Mouse (Mus musculus): ENCODE results near the gene Chac1. TPM values are rescaled to one million over a fixed set of nuclear protein-coding genes. Genes with fewer than 3 reads are reported as not detected.

Gene Chac1
- 12.3 and 14.9 TPM in 2 replicates for polyA plus RNA-seq (2015; fragmentation: Nextera tagmentation; extraction: Ambion mirVana)

GRCm38 (mm10) chr2:119350555-119351486 lies at the start of gene Chac1:
Gene Chac1, plus strand, starts transcription at chr2:119351229.
- Histone ChIP-seq H3K9ac (ENCODE audit: low read depth, low read length) (peak within 1 kb of the TSS; percentile 77), H3K4me1 (ENCODE audit: control insufficient read depth, insufficient read depth, low read depth, low read length) (peaks cover 6% of the 10 kb centered on the region), H3K4me3 (ENCODE audit: low read length) (peak within 1 kb of the TSS; percentile 67), H3K36me3 (ENCODE audit: control insufficient read depth, insufficient read depth, low read length) (peaks cover 8% of the 10 kb centered on the region; the same call in 1 of the 2 replicates), H3K27me3 (replicated peaks; ENCODE audit: control insufficient read depth, insufficient read depth, low read length) (peaks cover 2% of the 10 kb centered on the region; the same call in 1 of the 2 replicates), H3K27ac (ENCODE audit: low read depth, low read length) (peak within 1 kb of the TSS; percentile 14; the same call in 1 of the 2 replicates), H3K9me3 (ENCODE audit: control insufficient read depth, low read length) (no peaks in the 10 kb centered on the region), H3K4me2 (ENCODE audit: low read length) (peak within 1 kb of the TSS; percentile 73)
- ATAC-seq: peak; percentile 99
- WGBS: 3% methylated on average over 58 of the region's 58 CpGs

DNA sequence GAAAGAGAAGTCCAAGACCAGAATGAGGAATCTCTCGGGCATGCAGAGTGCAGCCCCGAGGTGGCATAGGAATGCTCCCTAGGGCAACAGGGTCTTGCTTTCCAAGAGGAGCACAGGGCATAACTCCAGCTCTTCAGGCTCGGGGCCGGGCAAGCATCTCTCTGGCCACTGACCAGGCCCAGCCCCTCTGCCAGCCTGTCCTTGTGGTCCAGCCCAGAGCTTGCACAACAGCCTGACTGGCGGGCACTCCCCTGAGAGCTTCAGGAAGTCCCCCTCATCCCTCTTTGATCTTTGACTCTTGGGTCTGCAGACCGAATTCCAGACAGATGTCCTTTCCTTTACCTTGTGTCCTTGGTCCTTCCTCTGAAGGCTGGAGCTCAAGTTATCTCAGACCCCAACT lies 48.2 kb upstream of the Chac1 start:
- H3K4me1 ChIP-seq (ENCODE audit: control insufficient read depth, insufficient read depth, low read depth, low read length): peaks cover 15% of the 10 kb centered on the region
- 79% methylated on average over 6 of the region's 6 CpGs for WGBS
- H3K36me3 ChIP-seq (ENCODE audit: control insufficient read depth, insufficient read depth, low read length): peaks cover 5% of the 10 kb centered on the region
- H3K4me3 ChIP-seq (ENCODE audit: low read length): no peak overlapping the region
- H3K4me2 ChIP-seq (ENCODE audit: low read length): no peak overlapping the region
- no peak for ATAC-seq
- H3K27me3 ChIP-seq (replicated peaks; ENCODE audit: control insufficient read depth, insufficient read depth, low read length): no peaks in the 10 kb centered on the region
- no peak overlapping the region for H3K27ac ChIP-seq (ENCODE audit: low read depth, low read length)
- no peaks in the 10 kb centered on the region for H3K9me3 ChIP-seq (ENCODE audit: control insufficient read depth, low read length)
- H3K9ac ChIP-seq (ENCODE audit: low read depth, low read length): no peak overlapping the region

- Histone ChIP-seq H3K36me3 (ENCODE audit: control insufficient read depth, insufficient read depth, low read length) (no peaks in the 10 kb centered on the region), H3K4me2 (ENCODE audit: low read length) (no peak overlapping the region), H3K4me3 (ENCODE audit: low read length) (no peak overlapping the region), H3K27me3 (replicated peaks; ENCODE audit: control insufficient read depth, insufficient read depth, low read length) (no peaks in the 10 kb centered on the region), H3K4me1 (ENCODE audit: control insufficient read depth, insufficient read depth, low read depth, low read length) (peaks cover 15% of the 10 kb centered on the region), H3K9me3 (ENCODE audit: control insufficient read depth, low read length) (no peaks in the 10 kb centered on the region), H3K27ac (ENCODE audit: low read depth, low read length) (no peak overlapping the region), H3K9ac (ENCODE audit: low read depth, low read length) (no peak overlapping the region)
- 60% methylated on average over 3 of the region's 3 CpGs for WGBS
- ATAC-seq: no peak
Observed at GRCm38 (mm10) chr2:119304391-119304790, 46.6 kb upstream of the Chac1 start.

GRCm38 (mm10) chr2:119304798-119305208 lies 46.2 kb upstream of the Chac1 start:
- 9% methylated on average over 3 of the region's 3 CpGs for WGBS
- Histone ChIP-seq H3K4me3 (ENCODE audit: low read length) (no peak overlapping the region), H3K27ac (ENCODE audit: low read depth, low read length) (no peak overlapping the region), H3K36me3 (ENCODE audit: control insufficient read depth, insufficient read depth, low read length) (no peaks in the 10 kb centered on the region), H3K4me2 (ENCODE audit: low read length) (no peak overlapping the region), H3K4me1 (ENCODE audit: control insufficient read depth, insufficient read depth, low read depth, low read length) (peaks cover 13% of the 10 kb centered on the region), H3K9me3 (ENCODE audit: control insufficient read depth, low read length) (no peaks in the 10 kb centered on the region), H3K9ac (ENCODE audit: low read depth, low read length) (no peak overlapping the region), H3K27me3 (replicated peaks; ENCODE audit: control insufficient read depth, insufficient read depth, low read length) (no peaks in the 10 kb centered on the region)
- ATAC-seq: peak; percentile 38; the same call in 1 of the 2 replicates

DNA sequence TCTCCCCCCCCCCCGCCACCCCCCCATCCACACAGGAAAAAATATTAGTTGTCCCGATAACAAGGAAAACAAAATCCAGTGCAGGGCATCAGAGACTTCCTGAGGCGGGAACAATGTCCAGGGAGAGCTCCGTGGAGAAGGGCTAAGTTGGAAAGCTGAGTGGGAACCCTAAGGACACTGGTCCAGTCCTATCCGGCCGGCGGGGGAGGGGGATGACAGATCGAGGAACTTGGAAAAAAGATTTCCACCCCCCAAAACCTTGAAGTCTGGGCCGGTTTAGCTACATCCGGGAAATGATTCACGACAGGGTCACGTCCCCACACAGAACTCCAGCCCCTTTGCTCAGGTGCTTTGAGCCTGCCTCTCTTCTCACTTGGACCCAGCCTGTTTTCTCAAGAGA lies 39.5 kb upstream of the Chac1 start:
- Histone ChIP-seq H3K27me3 (replicated peaks; ENCODE audit: control insufficient read depth, insufficient read depth, low read length) (peaks cover 4% of the 10 kb centered on the region), H3K9ac (ENCODE audit: low read depth, low read length) (no peak overlapping the region), H3K9me3 (ENCODE audit: control insufficient read depth, low read length) (peaks cover 2% of the 10 kb centered on the region; the same call in 1 of the 2 replicates), H3K4me2 (ENCODE audit: low read length) (no peak overlapping the region), H3K4me1 (ENCODE audit: control insufficient read depth, insufficient read depth, low read depth, low read length) (0 out of 2 replicates have a peak, but pooled peaks cover 2% of the 10 kb centered on the region), H3K36me3 (ENCODE audit: control insufficient read depth, insufficient read depth, low read length) (no peaks in the 10 kb centered on the region), H3K4me3 (ENCODE audit: low read length) (no peak overlapping the region), H3K27ac (ENCODE audit: low read depth, low read length) (no peak overlapping the region)
- 53% methylated on average over 12 of the region's 12 CpGs for WGBS
- ATAC-seq: no peak

DNA sequence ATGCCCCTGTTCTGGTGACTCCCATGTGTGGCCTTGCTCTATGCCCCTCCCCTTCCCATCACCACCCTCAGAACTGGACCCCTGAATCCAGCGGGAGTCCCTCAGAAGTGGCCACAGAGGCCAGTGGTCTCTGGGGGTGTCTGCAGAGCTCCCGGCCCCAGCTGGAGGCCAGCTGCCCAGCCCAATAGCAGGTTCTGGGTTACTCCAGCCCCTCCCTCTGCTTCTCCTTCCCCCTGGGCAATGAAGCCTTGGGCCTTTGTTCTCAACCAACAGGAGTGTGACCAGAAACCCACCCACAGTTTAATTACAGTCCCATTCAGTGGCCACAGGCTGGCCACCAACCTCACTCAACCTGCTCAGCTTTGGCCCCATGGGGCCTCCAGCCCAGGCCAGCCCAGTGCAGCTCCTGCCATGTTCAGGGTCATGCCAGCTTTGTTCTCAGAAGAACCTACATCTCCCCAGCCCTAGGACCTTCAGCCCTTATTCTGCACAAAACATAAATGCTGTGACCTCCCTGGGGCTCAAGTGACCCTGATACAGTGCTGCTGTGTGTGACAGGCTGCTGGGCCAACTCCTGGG lies 38.6 kb upstream of the Chac1 start:
- no peak overlapping the region for H3K27ac ChIP-seq (ENCODE audit: low read depth, low read length)
- H3K4me2 ChIP-seq (ENCODE audit: low read length): no peak overlapping the region
- H3K9me3 ChIP-seq (ENCODE audit: control insufficient read depth, low read length): peaks cover 2% of the 10 kb centered on the region; the same call in 1 of the 2 replicates
- 37% methylated on average over 2 of the region's 2 CpGs for WGBS
- H3K4me3 ChIP-seq (ENCODE audit: low read length): no peak overlapping the region
- peaks cover 4% of the 10 kb centered on the region for H3K27me3 ChIP-seq (replicated peaks; ENCODE audit: control insufficient read depth, insufficient read depth, low read length)
- H3K36me3 ChIP-seq (ENCODE audit: control insufficient read depth, insufficient read depth, low read length): no peaks in the 10 kb centered on the region
- H3K4me1 ChIP-seq (ENCODE audit: control insufficient read depth, insufficient read depth, low read depth, low read length): 0 out of 2 replicates have a peak, but pooled peaks cover 2% of the 10 kb centered on the region
- no peak overlapping the region for H3K9ac ChIP-seq (ENCODE audit: low read depth, low read length)
- no peak for ATAC-seq

DNA sequence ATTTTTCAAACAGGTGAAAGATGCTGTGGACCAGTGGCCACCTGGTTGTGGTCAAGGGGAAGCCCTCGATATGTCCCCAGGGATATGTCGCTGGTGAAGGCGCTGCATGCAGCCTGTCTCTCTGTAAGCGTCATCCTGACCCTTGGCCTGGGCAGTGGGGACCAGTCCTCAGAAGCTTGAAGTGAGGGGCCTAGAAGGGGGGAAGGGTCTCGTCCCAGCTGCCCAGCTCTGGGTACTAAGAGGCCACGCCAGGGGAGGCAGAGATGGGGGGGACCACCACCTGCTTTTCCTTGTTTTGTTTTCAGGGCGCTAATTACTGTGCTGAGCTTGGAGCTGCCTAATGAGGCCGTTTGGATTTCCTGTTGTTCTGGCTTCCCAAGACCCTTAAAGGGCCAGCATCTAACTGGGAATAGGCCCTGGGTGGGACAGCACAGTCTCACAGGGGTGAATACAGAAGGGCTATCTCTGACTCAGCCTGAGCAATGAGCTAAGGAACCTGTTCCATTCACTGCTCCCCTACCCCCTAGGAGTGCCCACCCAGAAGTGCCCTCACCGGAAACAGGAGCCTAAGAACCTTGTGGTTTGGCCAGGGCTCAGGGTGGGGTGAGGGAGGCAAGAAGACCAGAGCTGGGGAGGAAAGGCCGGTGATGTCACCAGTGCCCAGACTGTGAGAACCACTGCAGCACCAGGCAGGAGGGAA lies 37.1 kb upstream of the Chac1 start:
- Histone ChIP-seq H3K9ac (ENCODE audit: low read depth, low read length) (no peak overlapping the region), H3K4me3 (ENCODE audit: low read length) (no peak overlapping the region), H3K27me3 (replicated peaks; ENCODE audit: control insufficient read depth, insufficient read depth, low read length) (peaks cover 9% of the 10 kb centered on the region), H3K4me1 (ENCODE audit: control insufficient read depth, insufficient read depth, low read depth, low read length) (0 out of 2 replicates have a peak, but pooled peaks cover 2% of the 10 kb centered on the region), H3K9me3 (ENCODE audit: control insufficient read depth, low read length) (peaks cover 2% of the 10 kb centered on the region; the same call in 1 of the 2 replicates), H3K27ac (ENCODE audit: low read depth, low read length) (no peak overlapping the region), H3K36me3 (ENCODE audit: control insufficient read depth, insufficient read depth, low read length) (no peaks in the 10 kb centered on the region), H3K4me2 (ENCODE audit: low read length) (no peak overlapping the region)
- WGBS: 33% methylated on average over 10 of the region's 10 CpGs
- ATAC-seq: 0 out of 2 replicates have a peak, but pooled peaks have one; percentile 30

- Histone ChIP-seq H3K9ac (ENCODE audit: low read depth, low read length) (no peak overlapping the region), H3K27me3 (replicated peaks; ENCODE audit: control insufficient read depth, insufficient read depth, low read length) (peaks cover 9% of the 10 kb centered on the region), H3K4me2 (ENCODE audit: low read length) (no peak overlapping the region), H3K27ac (ENCODE audit: low read depth, low read length) (no peak overlapping the region; the same call in 1 of the 2 replicates), H3K36me3 (ENCODE audit: control insufficient read depth, insufficient read depth, low read length) (no peaks in the 10 kb centered on the region), H3K9me3 (ENCODE audit: control insufficient read depth, low read length) (peaks cover 2% of the 10 kb centered on the region; the same call in 1 of the 2 replicates), H3K4me1 (ENCODE audit: control insufficient read depth, insufficient read depth, low read depth, low read length) (0 out of 2 replicates have a peak, but pooled peaks cover 2% of the 10 kb centered on the region), H3K4me3 (ENCODE audit: low read length) (no peak overlapping the region)
- WGBS: 64% methylated on average over 12 of the region's 12 CpGs
- ATAC-seq: no peak
Observed at GRCm38 (mm10) chr2:119314742-119315310, 36.2 kb upstream of the Chac1 start.
